Mouse (Mus musculus) embryonic fibroblast, embryonic 13.5 days (primary cell): Measurements from ENCODE around the gene Scrn3.

Experiments
- CTCF ChIP-seq: IDR thresholded peaks from 2 replicates; pipeline ENCODE4 v1.5.1; 2011; ENCODE audit warnings: mild to moderate bottlenecking, control low read depth, low read length, moderate library complexity, borderline replicate concordance; ENCODE audit not compliant: insufficient read depth
- POLR2A ChIP-seq: IDR thresholded peaks from 2 replicates; pipeline ENCODE4 v1.6.1; 2011; ENCODE audit warnings: low read depth, mild to moderate bottlenecking, control low read depth, low read length, moderate library complexity

DNA sequence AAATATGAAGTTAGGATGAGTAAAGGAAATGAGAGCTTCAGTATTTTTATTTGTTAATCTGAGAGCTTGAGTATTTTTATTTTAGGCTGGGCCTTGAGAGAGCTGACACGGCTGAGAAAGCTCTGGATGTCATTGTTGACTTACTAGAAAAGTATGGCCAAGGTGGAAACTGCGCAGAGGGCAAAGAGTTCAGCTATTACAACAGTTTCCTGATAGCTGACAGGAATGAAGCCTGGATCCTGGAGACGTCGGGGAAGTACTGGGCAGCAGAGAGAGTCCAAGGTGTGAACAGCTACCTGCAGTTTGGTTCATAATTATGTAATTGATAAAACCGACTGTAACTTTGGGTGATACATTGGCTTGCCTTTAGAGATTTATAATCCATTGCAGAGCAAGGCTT lies 6.8 kb downstream of the Scrn3 start:
- TF ChIP-seq CTCF: no peak
- no peak for TF ChIP-seq POLR2A
